Mouse (Mus musculus) MN1 (cell line): ENCODE results near the gene Gm48552.
A peak's percentile ranks its signal among the peaks of the same experiment; 100 is the strongest.

Experiments
- DNase-seq: peaks from one replicate; pipeline ENCODE4 v3.0.0-alpha.2; 2016; ENCODE audit warnings: low spot score

Gene Gm48552

DNA sequence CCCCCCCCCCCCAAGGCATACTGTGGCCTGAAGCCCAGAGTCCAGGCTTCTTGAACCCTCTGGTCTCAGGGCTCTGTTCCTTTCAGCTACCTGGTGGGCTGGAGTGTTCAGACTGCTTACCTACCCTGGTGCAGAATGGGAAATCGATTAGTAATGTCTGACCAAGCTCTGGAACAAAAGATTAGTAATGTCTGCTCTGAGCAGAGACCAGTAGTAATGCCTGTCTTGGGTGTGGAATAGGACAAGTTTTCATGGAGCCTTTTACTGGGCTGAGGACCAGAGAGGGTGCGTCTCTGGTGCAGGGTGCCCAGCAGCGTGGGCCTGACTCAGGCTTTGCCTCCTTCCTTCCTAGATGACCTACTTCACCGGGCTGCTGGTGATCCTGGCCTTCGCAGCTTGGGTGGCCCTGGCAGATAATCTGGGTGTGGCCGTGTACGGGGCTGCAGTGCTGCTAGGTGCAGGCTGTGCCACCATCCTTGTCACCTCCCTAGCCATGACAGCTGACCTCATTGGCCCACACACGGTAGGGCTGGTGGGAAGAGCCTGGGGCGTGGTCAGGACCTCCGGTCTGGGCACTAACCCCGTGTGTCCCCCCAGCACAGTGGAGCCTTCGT lies 26.4 kb upstream of the Gm48552 start:
- DNase-seq = no peak

- DNase-seq = no peak
These were observed 25.1 kb upstream of the Gm48552 start for GRCm38 (mm10) chr10:81363436-81364346.

DNA sequence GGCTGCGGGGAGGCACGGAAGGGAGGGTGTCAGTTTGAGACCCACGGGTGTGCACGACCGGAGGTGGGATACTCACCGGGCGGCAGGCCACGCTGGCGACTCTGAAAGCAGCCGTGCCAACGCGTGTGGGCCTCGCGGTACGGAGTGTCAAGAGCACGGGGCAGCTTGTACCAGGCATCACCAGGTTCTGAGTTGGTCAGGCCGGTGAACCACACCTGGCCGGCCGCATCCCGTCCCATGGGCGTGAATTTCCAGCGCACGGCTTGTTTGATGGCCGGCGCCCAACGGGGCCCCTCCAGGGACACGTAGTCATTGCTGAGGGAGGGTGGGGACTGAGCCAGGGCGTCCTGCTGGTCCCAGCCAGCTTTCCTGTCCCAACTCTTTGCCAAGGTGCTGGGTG lies 24.1 kb upstream of the Gm48552 start:
- no peak for DNase-seq

DNA sequence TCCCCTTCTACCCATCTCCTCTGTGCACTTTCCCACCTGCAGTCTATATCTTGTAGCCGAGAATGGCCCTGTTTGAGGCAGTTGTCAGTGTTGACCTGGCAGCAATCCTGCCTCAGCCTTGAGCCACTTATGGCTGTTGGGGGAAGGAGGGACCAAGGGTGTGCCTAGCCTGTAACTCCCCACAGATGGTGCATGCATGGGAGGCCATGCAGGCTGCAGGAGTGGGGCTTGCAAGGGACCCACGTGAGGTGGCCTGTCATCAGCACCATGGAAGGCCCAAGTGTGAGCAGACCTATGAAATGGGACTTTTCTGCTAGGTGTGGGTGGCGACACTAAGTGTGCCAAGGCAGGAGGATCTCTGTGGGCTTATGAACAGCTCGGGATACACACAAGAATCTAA lies 23.7 kb upstream of the Gm48552 start:
- DNase-seq = no peak

DNA sequence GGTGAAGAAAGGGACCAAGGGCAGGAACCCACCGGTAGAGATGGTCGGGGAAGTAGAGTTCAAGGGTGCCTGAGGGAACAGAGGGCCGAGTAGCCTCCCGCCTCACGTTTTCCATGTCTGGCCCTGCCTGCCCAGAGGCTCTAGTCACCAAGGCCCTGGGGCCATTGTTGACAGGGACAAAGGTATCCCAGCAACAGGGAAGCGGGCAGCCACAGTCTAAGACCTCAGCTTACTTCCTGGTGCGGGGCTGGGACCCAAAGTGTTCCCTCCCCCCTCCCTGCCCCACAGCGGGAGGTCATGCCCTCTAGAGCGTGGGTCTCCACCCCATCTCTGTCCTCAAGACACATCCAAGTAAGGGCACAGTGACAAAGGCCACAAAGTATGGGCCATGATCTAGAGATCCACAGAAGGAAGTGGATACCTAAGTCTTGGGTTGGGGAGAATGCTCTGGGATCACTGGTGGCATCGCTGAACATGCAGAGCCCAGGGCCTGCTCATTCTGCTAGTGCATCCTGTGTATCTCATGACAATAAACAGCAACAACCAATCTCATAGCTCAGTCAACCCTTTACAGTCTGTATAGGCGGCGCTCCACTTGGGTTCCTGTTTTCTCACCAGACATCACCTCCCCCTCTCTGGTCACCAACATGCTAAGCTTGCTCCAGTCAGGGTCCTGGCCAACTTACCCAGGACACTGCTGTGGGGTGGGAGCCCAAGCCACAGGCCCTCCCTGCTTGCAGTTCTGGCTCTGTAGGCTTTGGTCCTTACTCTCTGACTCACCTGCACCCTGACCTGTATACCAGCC lies 22.9 kb upstream of the Gm48552 start, which contains the start of gene 4930404N11Rik:
4930404N11Rik (minus strand) TSS at position 145 of the 805 bp plus-strand sequence.
- DNase-seq = no peak

GRCm38 (mm10) chr10:81366477-81367206 lies 22.2 kb upstream of the Gm48552 start:
- DNase-seq = no peak

DNA sequence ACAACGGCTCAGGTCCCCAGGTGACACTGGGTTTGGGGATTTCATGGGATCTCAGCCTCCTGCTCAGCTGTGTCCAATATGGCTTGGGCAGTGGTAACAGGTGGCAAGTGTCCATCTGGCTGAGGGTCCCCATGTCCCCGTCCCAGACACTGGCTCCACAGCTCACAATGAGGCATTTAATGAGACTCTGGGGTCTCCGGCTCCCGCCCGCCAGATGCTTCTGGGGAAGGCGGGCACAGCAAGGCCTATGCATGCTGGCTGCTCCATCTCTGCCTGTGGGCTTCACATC lies 21.7 kb upstream of the Gm48552 start:
- no peak for DNase-seq

DNA sequence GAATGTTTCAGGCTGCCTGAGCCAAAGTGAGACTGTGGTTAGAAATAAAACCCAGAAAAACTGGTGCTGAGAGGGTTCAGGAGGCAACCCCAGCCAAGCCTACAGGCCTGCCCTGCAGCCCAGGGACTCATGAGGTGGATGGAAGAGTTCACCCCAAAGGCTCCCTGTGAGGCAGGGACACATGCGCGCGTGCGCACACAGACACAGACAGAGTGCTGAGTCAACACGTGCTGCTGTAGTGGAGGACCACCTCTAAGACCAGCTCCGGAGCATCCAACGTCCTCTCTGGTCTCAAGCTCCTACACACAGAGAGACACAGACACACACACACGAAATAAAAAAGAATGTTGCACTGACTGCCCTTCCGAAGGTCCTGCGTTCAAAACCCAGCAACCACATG lies 13.5 kb upstream of the Gm48552 start:
- DNase-seq = no peak

GRCm38 (mm10) chr10:81376561-81377361 lies 12.0 kb upstream of the Gm48552 start:
- peak; percentile 48 for DNase-seq

- DNase-seq = no peak
These were observed 11.5 kb upstream of the Gm48552 start for GRCm38 (mm10) chr10:81377362-81377664.

- no peak for DNase-seq
These were observed 10.8 kb upstream of the Gm48552 start, which contains the start of gene Fzr1 for GRCm38 (mm10) chr10:81377793-81378552. TSS of gene Fzr1 (minus strand) at chr10:81378516.

- peak; percentile 100 for DNase-seq
These were observed 10.1 kb upstream of the Gm48552 start for GRCm38 (mm10) chr10:81378553-81379182.

DNA sequence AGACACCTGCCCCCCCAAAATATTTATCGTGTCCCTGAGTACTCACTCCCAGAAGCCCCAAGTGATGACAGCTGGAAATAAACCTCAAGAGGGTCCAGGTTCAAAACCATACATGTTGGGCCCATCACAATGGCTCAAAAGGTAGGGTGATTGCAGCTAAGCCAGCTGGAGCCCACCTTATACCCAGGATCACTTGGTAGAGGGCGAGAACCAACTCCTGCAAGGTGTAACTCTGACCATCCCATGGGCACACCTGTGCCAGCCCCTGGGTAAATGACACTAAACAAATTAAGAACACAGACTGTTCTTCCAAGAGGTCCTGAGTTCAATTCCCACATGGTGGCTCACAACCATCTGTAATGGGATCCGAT lies 9.6 kb upstream of the Gm48552 start:
- DNase-seq = no peak

- DNase-seq = no peak
These were observed 8.9 kb upstream of the Gm48552 start for GRCm38 (mm10) chr10:81379809-81380378.

GRCm38 (mm10) chr10:81382039-81382438 lies 6.8 kb upstream of the Gm48552 start:
- peak; percentile 82 for DNase-seq

DNA sequence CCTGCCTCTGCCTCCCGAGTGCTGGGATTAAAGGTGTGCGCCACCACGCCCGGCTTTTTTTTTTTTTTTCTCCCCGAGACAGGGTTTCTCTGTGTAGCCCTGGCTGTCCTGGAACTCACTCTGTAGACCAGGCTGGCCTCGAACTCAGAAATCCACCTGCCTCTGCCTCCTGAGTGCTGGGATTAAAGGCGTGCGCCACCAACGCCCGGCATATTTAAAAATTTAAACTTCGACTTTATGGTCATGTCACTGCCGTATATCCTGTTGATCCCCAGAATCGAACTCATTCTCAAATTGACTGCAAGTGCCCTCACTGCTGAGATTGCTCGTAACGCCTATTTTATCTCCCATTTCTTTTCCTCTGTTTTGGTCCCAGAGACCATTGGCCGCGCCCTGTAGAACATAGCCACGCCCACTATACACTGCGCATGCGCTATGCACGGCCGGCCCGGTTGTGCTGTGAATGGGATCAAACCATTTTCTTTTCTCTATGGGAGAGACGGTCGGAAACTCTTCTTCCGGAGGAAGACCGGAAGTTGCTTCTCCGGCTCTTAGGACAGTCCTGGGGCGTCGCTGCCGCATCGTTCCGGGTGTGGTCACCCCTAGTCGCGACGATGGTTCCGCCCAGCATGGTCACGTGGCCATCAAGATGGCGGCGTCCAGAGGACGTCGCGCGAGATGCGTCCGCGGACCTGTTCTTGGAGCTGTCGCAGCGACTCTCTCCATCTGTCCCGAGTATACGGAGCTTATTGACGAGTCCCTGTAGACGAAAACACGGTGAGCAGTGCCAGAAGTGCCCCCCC lies 4.8 kb upstream of the Gm48552 start, which contains the start of the genes Dohh and Gm48551:
Dohh (plus strand) TSS at position 627 of the 803 bp plus-strand sequence.
Gm48551 (plus strand) TSS at position 665 of the 803 bp plus-strand sequence.
- DNase-seq = peak; percentile 99

GRCm38 (mm10) chr10:81384605-81384982 lies 4.2 kb upstream of the Gm48552 start:
- no peak for DNase-seq

DNA sequence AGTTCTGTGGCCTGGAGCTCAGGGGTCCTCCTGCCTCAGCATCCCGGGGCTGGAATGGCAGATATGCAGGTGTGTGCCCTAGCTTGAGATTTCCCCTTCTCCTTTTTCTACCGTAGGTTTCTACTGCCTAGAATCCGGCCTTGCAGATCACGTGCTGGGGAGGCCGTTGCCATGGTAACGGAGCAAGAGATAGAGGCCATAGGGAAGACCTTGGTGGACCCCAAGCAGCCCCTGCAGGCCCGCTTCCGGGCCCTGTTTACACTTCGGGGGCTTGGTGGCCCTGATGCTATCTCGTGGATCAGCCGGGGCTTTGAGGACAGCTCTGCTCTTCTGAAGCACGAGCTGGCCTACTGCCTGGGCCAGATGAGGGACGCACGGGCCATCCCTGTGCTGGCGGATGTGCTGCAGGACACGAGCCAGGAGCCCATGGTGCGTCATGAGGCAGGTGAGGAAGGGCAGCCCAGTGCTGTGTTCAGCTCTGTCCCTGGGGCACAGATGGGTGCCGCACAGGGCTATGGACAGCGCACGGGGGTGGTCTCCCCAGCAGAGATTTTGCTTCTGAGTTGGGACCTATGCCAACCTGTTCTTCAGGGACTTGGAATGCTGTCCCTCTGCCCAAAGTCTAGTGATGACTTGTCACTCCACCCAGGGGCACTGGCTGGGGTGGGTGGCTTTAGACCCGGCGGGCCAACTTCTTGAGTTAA lies 3.0 kb upstream of the Gm48552 start:
- DNase-seq = peak; percentile 76
